Mouse (Mus musculus): ENCODE results near the gene Nfatc3. TPM values are rescaled to one million over a fixed set of nuclear protein-coding genes. Genes with fewer than 3 reads are reported as not detected.

Gene Nfatc3
- total RNA-seq, 2 experiments from 2014 or later = 31.7 to 74.1 TPM

DNA sequence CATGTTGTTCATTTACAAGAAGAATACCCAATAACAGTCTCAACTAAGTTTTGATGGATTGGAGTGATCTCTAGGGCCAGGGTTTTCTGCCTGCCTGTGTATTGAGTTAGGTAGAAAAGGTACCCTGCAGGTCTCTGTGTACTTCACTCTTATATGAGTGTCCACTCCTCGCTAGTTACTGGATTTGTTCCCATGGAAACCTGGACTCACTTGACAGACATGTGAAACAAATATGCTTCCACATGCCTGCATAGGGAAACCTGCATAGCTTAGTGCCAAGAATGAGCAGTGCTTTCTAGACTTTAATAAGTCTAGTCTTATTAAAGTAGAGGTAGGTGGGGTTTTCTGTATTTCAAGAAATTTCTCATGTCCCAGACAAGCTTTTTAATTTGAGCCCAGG is 118.3 kb downstream of the Nfatc3 start:
- ATAC-seq (replicated peaks; ENCODE audit: poor library complexity, severe bottlenecking) = no peak

DNA sequence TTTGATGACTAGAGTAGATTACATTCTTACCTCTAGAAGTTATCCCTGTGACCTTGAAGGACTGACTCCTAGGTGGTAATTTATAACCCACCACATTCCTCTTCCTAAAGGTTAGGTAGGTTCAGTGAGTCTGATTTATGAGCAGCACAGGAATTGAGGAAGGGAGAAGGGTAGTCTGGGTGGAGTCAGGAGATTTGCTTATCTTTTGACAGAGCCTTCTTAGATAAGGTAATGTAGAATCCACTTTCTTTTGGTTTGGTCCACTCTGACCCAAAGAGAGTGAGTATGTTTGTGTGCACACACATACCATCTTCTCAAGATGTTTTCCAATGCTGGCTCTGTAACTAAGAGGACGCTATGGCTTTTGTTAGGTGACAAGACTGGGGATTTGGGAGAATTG is 119.0 kb downstream of the Nfatc3 start:
- ATAC-seq (replicated peaks; ENCODE audit: poor library complexity, severe bottlenecking) = no peak

GRCm38 (mm10) chr8:106178428-106178827 is 119.8 kb downstream of the Nfatc3 start:
- no peak for ATAC-seq (replicated peaks; ENCODE audit: poor library complexity, severe bottlenecking)

Other genes with a start within 250 kb of the Nfatc3 start
- 12.9 and 16.7 TPM in 2 replicates for gene Ranbp10, start 231.5 kb upstream of the Nfatc3 start, total RNA-seq (2014; fragmentation: Nextera tagmentation)
- 7.2 and 8.3 TPM in 2 replicates for gene Ranbp10, start 231.5 kb upstream of the Nfatc3 start, total RNA-seq (2017)
- not detected in 2 replicates for gene Tsnaxip1, start 231.1 kb upstream of the Nfatc3 start, total RNA-seq (2014; fragmentation: Nextera tagmentation)
- gene Tsnaxip1, start 231.1 kb upstream of the Nfatc3 start, total RNA-seq (2017) = not detected in 2 replicates
- gene Cenpt, start 205.6 kb upstream of the Nfatc3 start, total RNA-seq (2014; fragmentation: Nextera tagmentation) = 21.4 and 22.0 TPM in 2 replicates
- 9.9 and 10.0 TPM in 2 replicates for gene Cenpt, start 205.6 kb upstream of the Nfatc3 start, total RNA-seq (2017)
- 20.4 and 30.1 TPM in 2 replicates for gene Thap11, start 203.7 kb upstream of the Nfatc3 start, total RNA-seq (2014; fragmentation: Nextera tagmentation)
- gene Thap11, start 203.7 kb upstream of the Nfatc3 start, total RNA-seq (2017) = 29.9 and 36.8 TPM in 2 replicates
- gene Nutf2, start 198.3 kb upstream of the Nfatc3 start, total RNA-seq (2014; fragmentation: Nextera tagmentation) = 158 and 185 TPM in 2 replicates
- 59.3 and 120 TPM in 2 replicates for gene Nutf2, start 198.3 kb upstream of the Nfatc3 start, total RNA-seq (2017)
- gene Edc4, start 178.0 kb upstream of the Nfatc3 start, total RNA-seq (2014; fragmentation: Nextera tagmentation) = 26.7 and 29.3 TPM in 2 replicates
- 26.4 and 42.3 TPM in 2 replicates for gene Edc4, start 178.0 kb upstream of the Nfatc3 start, total RNA-seq (2017)
- 0.90 TPM in 1 of 2 replicates, not detected in the other for gene Nrn1l, start 165.3 kb upstream of the Nfatc3 start, total RNA-seq (2014; fragmentation: Nextera tagmentation)
- not detected in 2 replicates for gene Nrn1l, start 165.3 kb upstream of the Nfatc3 start, total RNA-seq (2017)
- 18.0 and 28.1 TPM in 2 replicates for gene Pskh1, start 158.4 kb upstream of the Nfatc3 start, total RNA-seq (2014; fragmentation: Nextera tagmentation)
- gene Pskh1, start 158.4 kb upstream of the Nfatc3 start, total RNA-seq (2017) = 19.7 and 20.6 TPM in 2 replicates
- gene Ctrl, start 125.0 kb upstream of the Nfatc3 start, total RNA-seq (2014; fragmentation: Nextera tagmentation) = 2.9 and 5.5 TPM in 2 replicates
- 2.7 TPM in 1 of 2 replicates, not detected in the other for gene Ctrl, start 125.0 kb upstream of the Nfatc3 start, total RNA-seq (2017)
- gene Psmb10, start 120.4 kb upstream of the Nfatc3 start, total RNA-seq (2014; fragmentation: Nextera tagmentation) = 176 and 220 TPM in 2 replicates
- gene Psmb10, start 120.4 kb upstream of the Nfatc3 start, total RNA-seq (2017) = 71.7 and 92.7 TPM in 2 replicates
- gene Lcat, start 115.5 kb upstream of the Nfatc3 start, total RNA-seq (2014; fragmentation: Nextera tagmentation) = not detected in 2 replicates
- not detected in 2 replicates for gene Lcat, start 115.5 kb upstream of the Nfatc3 start, total RNA-seq (2017)
- 4.7 and 7.8 TPM in 2 replicates for gene Slc12a4, start 92.7 kb upstream of the Nfatc3 start, total RNA-seq (2014; fragmentation: Nextera tagmentation)
- gene Slc12a4, start 92.7 kb upstream of the Nfatc3 start, total RNA-seq (2017) = 1.6 and 6.8 TPM in 2 replicates
- gene Dpep3, start 79.4 kb upstream of the Nfatc3 start, total RNA-seq (2014; fragmentation: Nextera tagmentation) = not detected in 2 replicates
- not detected in 2 replicates for gene Dpep3, start 79.4 kb upstream of the Nfatc3 start, total RNA-seq (2017)
- 8.3 and 9.6 TPM in 2 replicates for gene Dus2, start 67.5 kb upstream of the Nfatc3 start, total RNA-seq (2014; fragmentation: Nextera tagmentation)
- gene Dus2, start 67.5 kb upstream of the Nfatc3 start, total RNA-seq (2017) = 10.8 and 20.1 TPM in 2 replicates
- gene Dpep2nb, start 52.9 kb upstream of the Nfatc3 start, total RNA-seq (2014; fragmentation: Nextera tagmentation) = not detected in 2 replicates
- 0.39 TPM in 1 of 2 replicates, not detected in the other for gene Dpep2nb, start 52.9 kb upstream of the Nfatc3 start, total RNA-seq (2017)
- gene Ddx28, start 47.0 kb upstream of the Nfatc3 start, total RNA-seq (2014; fragmentation: Nextera tagmentation) = 5.6 and 11.6 TPM in 2 replicates
- gene Ddx28, start 47.0 kb upstream of the Nfatc3 start, total RNA-seq (2017) = 15.1 and 20.2 TPM in 2 replicates
- gene Esrp2, start 78.1 kb downstream of the Nfatc3 start, total RNA-seq (2014; fragmentation: Nextera tagmentation) = not detected in 2 replicates
- gene Esrp2, start 78.1 kb downstream of the Nfatc3 start, total RNA-seq (2017) = not detected in 2 replicates
- gene Pla2g15, start 91.6 kb downstream of the Nfatc3 start, total RNA-seq (2014; fragmentation: Nextera tagmentation) = 22.9 and 35.4 TPM in 2 replicates
- 12.9 and 17.9 TPM in 2 replicates for gene Pla2g15, start 91.6 kb downstream of the Nfatc3 start, total RNA-seq (2017)
- 29.6 and 30.3 TPM in 2 replicates for gene Slc7a6, start 110.0 kb downstream of the Nfatc3 start, total RNA-seq (2014; fragmentation: Nextera tagmentation)
- 21.9 and 31.5 TPM in 2 replicates for gene Slc7a6, start 110.0 kb downstream of the Nfatc3 start, total RNA-seq (2017)
- 35.9 and 45.8 TPM in 2 replicates for gene Slc7a6os, start 152.1 kb downstream of the Nfatc3 start, total RNA-seq (2014; fragmentation: Nextera tagmentation)
- gene Slc7a6os, start 152.1 kb downstream of the Nfatc3 start, total RNA-seq (2017) = 36.2 and 37.2 TPM in 2 replicates
- 22.9 and 31.2 TPM in 2 replicates for gene Prmt7, start 152.1 kb downstream of the Nfatc3 start, total RNA-seq (2014; fragmentation: Nextera tagmentation)
- 46.4 and 66.3 TPM in 2 replicates for gene Prmt7, start 152.1 kb downstream of the Nfatc3 start, total RNA-seq (2017)